Mouse (Mus musculus) liver, embryonic 15.5 days (tissue): ENCODE data around the gene Tgfb1. TPM values are rescaled to one million over a fixed set of nuclear protein-coding genes. Genes with fewer than 3 reads are reported as not detected.

ENCODE experiments used
- ATAC-seq: fragments of 200-750 bp; cut with Nextera tagmentation; 2 replicates; pipeline ENCODE4 v1.8.0; 2017; ENCODE audit warnings: moderate number of reproducible peaks, mild to moderate bottlenecking, moderate library complexity; ENCODE audit not compliant: insufficient read depth
- H3K27ac ChIP-seq: fragments of 300-500 bp; sonication (generic); replicated peaks from 2 replicates; pipeline ENCODE4 v1.5.1; 2015; ENCODE audit warnings: mild to moderate bottlenecking, inconsistent platforms
- H3K27me3 ChIP-seq: fragments of 300-500 bp; sonication (generic); 2 replicates; pipeline ENCODE4 v1.6.1; 2015; ENCODE audit warnings: mild to moderate bottlenecking, inconsistent platforms
- H3K36me3 ChIP-seq: fragments of 300-500 bp; sonication (generic); replicated peaks from 2 replicates; pipeline ENCODE4 v1.6.1; 2015; ENCODE audit warnings: moderate library complexity, mild to moderate bottlenecking, inconsistent platforms
- H3K4me1 ChIP-seq: fragments of 300-500 bp; sonication (generic); replicated peaks from 2 replicates; pipeline ENCODE4 v1.6.1; 2015; ENCODE audit warnings: inconsistent platforms
- H3K4me2 ChIP-seq: fragments of 300-500 bp; sonication (generic); 2 replicates; pipeline ENCODE4 v1.6.1; 2015; ENCODE audit warnings: moderate library complexity, mild to moderate bottlenecking, inconsistent platforms
- H3K4me3 ChIP-seq: fragments of 300-500 bp; sonication (generic); replicated peaks from 2 replicates; pipeline ENCODE4 v1.5.1; 2015; ENCODE audit warnings: mild to moderate bottlenecking, inconsistent platforms
- H3K9ac ChIP-seq: fragments of 300-500 bp; sonication (generic); 2 replicates; pipeline ENCODE4 v1.6.1; 2015; ENCODE audit warnings: moderate library complexity, mild to moderate bottlenecking, inconsistent platforms
- H3K9me3 ChIP-seq: fragments of 300-500 bp; sonication (generic); replicated peaks from 2 replicates; pipeline ENCODE4 v1.6.1; 2016; ENCODE audit warnings: inconsistent platforms
- WGBS: fragments of 180-500 bp; shearing (Covaris S2); methylation state at CpG from one replicate; pipeline ENCODE4 v1.1.7; 2015; ENCODE audit warnings: mixed read lengths; ENCODE audit not compliant: insufficient replicate concordance; 5-methylcytosine and 5-hydroxymethylcytosine counted together
- polyA plus RNA-seq: library from polyadenylated mRNA; unstranded; fragments of >200 nt; fragmentation: Nextera tagmentation; extraction: Ambion mirVana; gene quantifications from 2 replicates; pipeline ENCODE4 v1.2.1, GENCODE M21; 2015

Tgfb1 gene
- polyA plus RNA-seq: 5.0 and 6.0 TPM in 2 replicates

DNA sequence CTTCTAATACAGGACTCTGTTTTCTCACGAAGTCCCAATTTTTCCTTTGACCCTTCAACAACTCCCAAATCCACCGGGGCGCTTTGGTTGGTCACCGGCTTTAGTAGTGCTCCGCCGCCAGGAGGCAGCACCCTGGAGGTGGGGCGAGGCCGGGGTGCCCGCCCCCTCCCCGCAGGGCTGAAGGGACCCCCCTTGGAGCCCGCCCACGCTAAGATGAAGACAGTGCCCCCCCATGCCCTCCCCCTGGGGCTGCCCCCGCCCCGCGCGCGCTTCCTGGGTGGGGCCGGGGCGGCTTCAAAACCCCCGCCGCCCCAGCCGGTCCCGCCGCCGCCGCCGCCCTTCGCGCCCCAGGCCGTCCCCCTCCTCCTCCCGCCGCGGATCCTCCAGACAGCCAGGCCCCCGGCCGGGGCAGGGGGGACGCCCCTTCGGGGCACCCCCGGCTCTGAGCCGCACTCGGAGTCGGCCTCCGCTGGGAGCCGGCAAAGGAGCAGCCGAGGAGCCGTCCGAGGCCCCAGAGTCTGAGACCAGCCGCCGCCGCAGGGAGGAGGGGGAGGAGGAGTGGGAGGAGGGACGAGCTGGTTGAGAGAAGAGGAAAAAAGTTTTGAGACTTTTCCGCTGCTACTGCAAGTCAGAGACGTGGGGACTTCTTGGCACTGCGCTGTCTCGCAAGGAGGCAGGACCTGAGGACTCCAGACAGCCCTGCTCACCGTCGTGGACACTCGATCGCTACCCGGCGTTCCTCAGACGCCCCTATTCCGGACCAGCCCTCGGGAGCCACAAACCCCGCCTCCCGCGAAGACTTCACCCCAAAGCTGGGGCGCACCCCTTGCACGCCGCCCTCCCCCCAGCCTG lies at the start of gene Tgfb1:
Tgfb1 (plus strand) TSS at position 323 of the 852 bp plus-strand sequence.
- H3K4me3 ChIP-seq: peak within 1 kb of the TSS; percentile 72
- peak within 1 kb of the TSS; percentile 88 for H3K9ac ChIP-seq
- H3K4me1 ChIP-seq: peaks cover 97% of the 10 kb centered on the region
- H3K27ac ChIP-seq: peak within 1 kb of the TSS; percentile 91
- no peaks in the 10 kb centered on the region for H3K27me3 ChIP-seq
- H3K36me3 ChIP-seq: peaks cover 2% of the 10 kb centered on the region
- WGBS: 1% methylated on average over 58 of the region's 69 CpGs
- peak; percentile 37 for ATAC-seq
- H3K4me2 ChIP-seq: peak within 1 kb of the TSS; percentile 92
- H3K9me3 ChIP-seq: no peaks in the 10 kb centered on the region

DNA sequence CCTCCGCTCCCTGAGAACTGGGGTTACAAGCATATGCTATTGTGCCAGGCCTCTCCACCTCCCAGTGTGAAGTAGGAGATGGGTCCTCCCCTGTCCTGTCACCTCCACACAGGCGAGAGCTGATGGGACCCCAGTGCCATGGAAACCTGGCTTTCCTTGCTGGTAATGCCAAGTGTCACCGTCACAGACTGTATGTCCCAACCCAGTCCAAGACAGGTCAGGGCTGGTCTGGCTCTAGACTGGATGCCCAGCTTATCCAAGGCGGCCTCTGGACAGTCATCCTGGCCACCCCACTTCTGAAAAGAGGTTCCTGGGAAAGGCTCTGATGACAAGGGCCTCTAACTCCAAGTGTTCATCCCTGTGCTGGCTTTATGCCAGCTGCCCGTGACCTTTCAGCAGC lies 49.7 kb upstream of the Tgfb1 start:
- 66% methylated on average over 5 of the region's 5 CpGs for WGBS
- Histone ChIP-seq H3K4me1 (peaks cover 13% of the 10 kb centered on the region; the same call in 1 of the 2 replicates), H3K4me3 (no peak overlapping the region), H3K27me3 (no peaks in the 10 kb centered on the region), H3K9ac (no peak overlapping the region), H3K36me3 (0 out of 2 replicates have a peak, but pooled peaks cover 5% of the 10 kb centered on the region), H3K27ac (no peak overlapping the region), H3K9me3 (no peaks in the 10 kb centered on the region), H3K4me2 (no peak overlapping the region)
- no peak for ATAC-seq

DNA sequence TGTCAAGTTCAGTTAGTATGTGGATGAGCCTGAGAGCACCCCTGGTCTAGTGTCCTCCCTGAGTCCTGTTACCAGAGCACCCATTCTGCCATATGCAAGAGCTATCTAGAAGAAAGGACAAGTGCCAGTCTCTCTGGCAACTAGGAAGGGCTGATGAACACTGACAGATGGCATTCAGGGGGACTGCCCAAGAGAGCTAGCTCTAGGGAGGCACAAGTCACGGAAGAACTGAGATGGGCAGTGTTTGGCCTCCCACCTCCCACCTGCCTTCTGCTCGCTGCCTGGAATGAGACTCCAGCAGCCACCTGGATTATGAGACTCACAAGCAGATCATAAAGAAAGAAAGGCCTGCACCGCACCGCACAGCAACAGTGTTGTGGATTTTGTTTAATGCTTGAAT lies 47.0 kb upstream of the Tgfb1 start:
- 78% methylated on average over 4 of the region's 4 CpGs for WGBS
- no peak overlapping the region for H3K4me3 ChIP-seq
- no peak overlapping the region for H3K27ac ChIP-seq
- peaks cover 9% of the 10 kb centered on the region; the same call in 1 of the 2 replicates for H3K4me1 ChIP-seq
- H3K27me3 ChIP-seq: no peaks in the 10 kb centered on the region
- H3K4me2 ChIP-seq: no peak overlapping the region
- ATAC-seq: no peak
- 0 out of 2 replicates have a peak, but pooled peaks cover 5% of the 10 kb centered on the region for H3K36me3 ChIP-seq
- H3K9me3 ChIP-seq: no peaks in the 10 kb centered on the region
- H3K9ac ChIP-seq: no peak overlapping the region

DNA sequence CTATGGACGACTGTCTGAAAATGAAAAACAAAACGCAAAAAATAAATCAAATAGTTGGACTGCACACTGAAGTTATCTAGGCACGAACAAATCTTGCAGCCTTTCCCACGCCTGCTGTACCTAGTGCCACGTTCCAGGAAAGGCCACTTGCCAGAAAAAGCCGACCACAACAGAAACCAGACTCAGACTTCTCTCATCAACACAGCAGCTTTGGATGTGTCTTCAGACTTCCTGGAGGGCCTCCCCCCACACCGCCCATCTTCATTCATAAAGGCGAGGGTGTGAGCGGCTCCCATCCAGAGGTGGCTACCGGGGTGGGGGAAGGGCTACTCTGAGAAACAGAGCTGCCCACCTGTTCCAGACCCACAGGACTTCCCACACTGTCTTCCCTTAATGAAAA lies 42.7 kb upstream of the Tgfb1 start:
- 33% methylated on average over 10 of the region's 10 CpGs for WGBS
- no peak overlapping the region for H3K27ac ChIP-seq
- no peak overlapping the region for H3K4me2 ChIP-seq
- peaks cover 12% of the 10 kb centered on the region; the same call in 1 of the 2 replicates for H3K4me1 ChIP-seq
- ATAC-seq: no peak
- 0 out of 2 replicates have a peak, but pooled peaks cover 5% of the 10 kb centered on the region for H3K36me3 ChIP-seq
- no peaks in the 10 kb centered on the region for H3K27me3 ChIP-seq
- H3K4me3 ChIP-seq: no peak overlapping the region
- H3K9ac ChIP-seq: no peak overlapping the region
- no peaks in the 10 kb centered on the region for H3K9me3 ChIP-seq

DNA sequence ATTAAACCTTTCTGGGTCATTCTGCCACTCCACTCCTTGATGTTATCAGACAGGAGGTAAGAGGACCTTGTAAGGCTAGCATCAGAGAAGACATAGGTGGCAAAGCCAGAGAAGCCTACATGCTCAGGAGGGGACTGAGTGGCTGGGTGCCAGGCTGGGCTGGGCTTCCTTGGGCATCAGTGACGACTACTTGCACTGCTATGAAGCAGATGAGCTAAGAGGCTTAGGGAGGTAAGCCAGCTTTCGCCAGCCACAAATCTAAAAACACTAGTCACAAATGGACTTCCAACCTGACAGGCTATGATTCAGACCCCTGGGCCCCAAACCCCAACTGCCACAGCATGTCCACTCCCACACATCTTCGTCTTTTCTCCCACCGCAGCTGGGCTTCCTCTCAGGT lies 42.2 kb upstream of the Tgfb1 start:
- Histone ChIP-seq H3K9me3 (no peaks in the 10 kb centered on the region), H3K9ac (no peak overlapping the region), H3K4me2 (no peak overlapping the region), H3K27ac (no peak overlapping the region), H3K4me1 (peaks cover 17% of the 10 kb centered on the region), H3K36me3 (0 out of 2 replicates have a peak, but pooled peaks cover 5% of the 10 kb centered on the region), H3K4me3 (no peak overlapping the region), H3K27me3 (no peaks in the 10 kb centered on the region)
- WGBS: 38% methylated on average over 4 of the region's 4 CpGs
- ATAC-seq: no peak

DNA sequence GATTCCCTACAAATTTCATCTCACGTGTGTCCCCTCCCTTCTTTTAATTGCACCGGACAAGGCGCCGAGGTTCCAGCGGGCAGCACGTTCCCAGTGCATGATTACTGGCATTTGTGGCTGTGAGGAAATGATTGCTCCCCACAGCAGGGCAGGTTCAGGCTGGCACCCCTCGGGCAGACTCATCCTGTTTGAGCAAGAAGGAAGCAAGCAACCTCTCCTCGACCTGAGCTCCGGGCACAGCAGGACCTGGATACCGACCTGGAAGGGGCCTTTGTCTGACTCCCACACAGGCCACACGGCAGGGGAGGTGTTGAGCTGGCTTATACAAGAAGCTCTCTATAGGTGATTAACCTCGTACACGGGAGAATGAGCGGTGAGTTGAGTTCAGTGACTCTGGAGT lies 41.7 kb upstream of the Tgfb1 start:
- Histone ChIP-seq H3K9ac (no peak overlapping the region), H3K9me3 (no peaks in the 10 kb centered on the region), H3K4me1 (peaks cover 21% of the 10 kb centered on the region), H3K4me3 (no peak overlapping the region), H3K27me3 (no peaks in the 10 kb centered on the region), H3K27ac (no peak overlapping the region), H3K36me3 (0 out of 2 replicates have a peak, but pooled peaks cover 5% of the 10 kb centered on the region), H3K4me2 (no peak overlapping the region)
- WGBS: 42% methylated on average over 14 of the region's 14 CpGs
- no peak for ATAC-seq

DNA sequence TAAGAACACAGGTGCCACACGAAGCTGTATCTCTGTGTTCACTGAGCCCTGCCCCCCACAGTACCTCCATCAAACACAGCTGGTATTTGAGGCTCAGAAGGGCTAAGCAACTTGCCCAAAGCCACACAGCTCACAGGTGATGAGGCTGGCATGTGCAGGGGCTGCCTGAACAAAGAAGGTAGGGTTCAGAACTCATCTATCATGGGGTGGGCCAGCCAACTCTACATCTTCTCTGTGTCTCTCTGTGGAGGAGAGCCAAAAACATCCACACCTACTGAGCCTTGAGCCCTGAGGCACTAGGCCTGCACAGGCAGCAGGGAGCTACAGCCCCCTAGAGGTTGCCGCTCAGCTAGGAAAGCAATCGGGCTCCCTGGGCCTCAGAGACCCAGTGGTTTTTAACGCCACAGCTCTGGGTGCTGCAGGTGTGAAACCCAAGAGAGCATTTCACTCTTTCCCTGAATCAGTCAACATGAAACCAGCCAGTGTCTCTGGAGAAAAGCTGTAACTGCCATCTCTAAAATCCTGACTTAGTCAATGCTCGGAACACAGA lies 39.2 kb upstream of the Tgfb1 start:
- H3K4me2 ChIP-seq: no peak overlapping the region
- peaks cover 22% of the 10 kb centered on the region for H3K4me1 ChIP-seq
- no peak for ATAC-seq
- 44% methylated on average over 5 of the region's 5 CpGs for WGBS
- H3K9me3 ChIP-seq: no peaks in the 10 kb centered on the region
- H3K27me3 ChIP-seq: no peaks in the 10 kb centered on the region
- H3K27ac ChIP-seq: no peak overlapping the region
- no peak overlapping the region for H3K4me3 ChIP-seq
- no peaks in the 10 kb centered on the region for H3K36me3 ChIP-seq
- H3K9ac ChIP-seq: no peak overlapping the region

DNA sequence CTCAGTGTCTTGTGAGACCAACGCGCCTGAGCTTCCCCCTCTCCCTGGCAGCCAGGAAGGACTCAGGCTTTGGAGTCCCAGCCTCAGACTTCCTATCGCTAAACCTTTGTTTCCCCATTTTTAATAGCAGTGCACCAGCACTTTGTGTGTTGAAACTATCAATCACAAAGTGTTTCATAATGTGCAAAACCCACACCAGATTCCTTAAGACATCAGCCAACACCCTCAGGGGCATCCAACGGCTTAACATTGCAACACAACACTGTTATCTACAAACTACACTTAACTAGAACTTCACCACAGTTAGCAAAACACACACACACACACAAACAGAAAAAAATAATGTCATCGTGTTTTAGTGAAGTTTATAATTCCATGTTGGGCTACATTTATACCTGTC lies 37.0 kb upstream of the Tgfb1 start:
- WGBS: 17% methylated on average over 5 of the region's 5 CpGs
- H3K4me3 ChIP-seq: no peak overlapping the region
- H3K4me2 ChIP-seq: no peak overlapping the region
- no peak for ATAC-seq
- H3K9me3 ChIP-seq: no peaks in the 10 kb centered on the region
- no peaks in the 10 kb centered on the region for H3K36me3 ChIP-seq
- H3K27me3 ChIP-seq: no peaks in the 10 kb centered on the region
- H3K27ac ChIP-seq: peak overlapping the region; percentile 49
- no peak overlapping the region for H3K9ac ChIP-seq
- H3K4me1 ChIP-seq: peaks cover 16% of the 10 kb centered on the region

DNA sequence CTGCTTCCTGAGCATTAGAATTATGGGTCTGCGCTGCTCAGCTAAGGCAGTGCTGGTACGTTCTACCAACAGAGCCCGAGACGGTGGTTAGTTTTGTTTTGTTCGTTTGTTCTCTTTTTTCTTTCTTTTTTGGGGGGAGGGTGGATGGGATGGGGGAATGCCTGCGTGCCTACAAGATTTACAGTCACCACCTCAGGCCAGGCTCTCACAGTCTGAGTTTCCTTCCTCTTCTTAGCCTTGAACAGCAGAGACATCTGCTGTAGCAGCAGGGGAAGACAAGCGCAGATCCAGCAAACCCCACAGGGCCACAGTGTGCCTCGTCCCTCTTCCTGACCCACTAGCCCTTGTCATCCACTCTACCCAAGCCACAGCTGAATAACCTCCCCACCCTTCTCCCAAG lies 35.5 kb upstream of the Tgfb1 start:
- Histone ChIP-seq H3K9ac (no peak overlapping the region), H3K27ac (peak overlapping the region; percentile 10; the same call in 1 of the 2 replicates), H3K4me2 (peak overlapping the region; percentile 23; the same call in 1 of the 2 replicates), H3K27me3 (no peaks in the 10 kb centered on the region), H3K4me1 (peaks cover 22% of the 10 kb centered on the region), H3K36me3 (no peaks in the 10 kb centered on the region), H3K4me3 (0 out of 2 replicates have a peak overlapping the region, but pooled peaks have one; percentile 6), H3K9me3 (no peaks in the 10 kb centered on the region)
- ATAC-seq: 0 out of 2 replicates have a peak, but pooled peaks have one; percentile 11
- WGBS: 30% methylated on average over 8 of the region's 8 CpGs

DNA sequence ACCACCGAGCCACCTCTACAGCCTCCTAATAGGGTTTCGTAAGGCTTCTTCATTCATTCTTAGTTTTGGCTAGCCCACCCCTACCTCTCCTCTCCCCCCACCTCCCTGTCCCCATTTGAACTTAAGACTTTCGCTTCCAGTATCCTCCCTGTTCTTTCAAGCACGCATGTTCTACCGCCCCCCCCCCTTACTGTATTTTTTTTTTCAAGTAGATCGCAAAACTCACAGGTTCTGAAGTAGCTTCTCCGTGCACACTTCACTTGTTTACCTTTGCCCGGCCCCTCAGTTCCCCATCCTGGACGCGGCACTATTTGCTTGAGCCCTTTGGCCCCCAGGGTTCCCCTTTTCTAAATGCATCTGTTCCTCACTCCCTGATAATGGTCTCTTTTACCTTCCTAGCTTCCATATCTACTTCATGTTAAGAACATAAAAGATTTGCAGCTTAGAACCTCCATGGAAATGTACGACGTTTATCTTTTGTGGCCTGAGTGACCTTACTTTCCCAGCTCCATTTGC lies 34.5 kb upstream of the Tgfb1 start:
- Histone ChIP-seq H3K4me3 (no peak overlapping the region), H3K36me3 (no peaks in the 10 kb centered on the region), H3K4me1 (peaks cover 30% of the 10 kb centered on the region), H3K27me3 (no peaks in the 10 kb centered on the region), H3K9ac (no peak overlapping the region), H3K4me2 (peak overlapping the region; percentile 11; the same call in 1 of the 2 replicates), H3K27ac (no peak overlapping the region), H3K9me3 (no peaks in the 10 kb centered on the region)
- ATAC-seq: no peak
- WGBS: 30% methylated on average over 12 of the region's 12 CpGs
